Comparison of ENCODE assay signal across 16 mouse cellular contexts in genomic region chr13:6649542-6649941, GRCm38 (mm10). TPM values are rescaled to one million over a fixed set of nuclear protein-coding genes. Genes with fewer than 3 reads are reported as not detected.
DNase-seq lines count a peak whose midpoint lies in the region; ATAC-seq and TF ChIP-seq lines count a peak whose summit lies in the region.
"Had no signal": no experiment of that assay in that cellular context is flagged by ENCODE, and none has a peak within 500 bp of the region (broad histone marks: within the 10 kb centered on the region; RNA-seq: fewer than 3 reads in every experiment).

No protein-coding gene starts in this region.

- no peaks in the 10 kb centered on the region for H3K27me3 ChIP-seq in kidney, postnatal 0 days (ENCODE audit: insufficient read depth, low read length)
- H3K27me3 ChIP-seq in thymus, adult 2 months (ENCODE audit: control insufficient read depth, insufficient read depth, low read length), result no peaks in the 10 kb centered on the region
- H3K27me3 ChIP-seq: heart, embryonic 15.5 days; Patski had no signal

- H3K9me3 ChIP-seq in kidney, postnatal 0 days (replicated peaks; ENCODE audit: low read length), result no peaks in the 10 kb centered on the region
- H3K9me3 ChIP-seq: embryonic facial prominence, embryonic 12.5 days; heart, embryonic 15.5 days; limb, embryonic 13.5 days had no signal

- WGBS in kidney, postnatal 0 days, result 79% methylated on average over 3 of the region's 3 CpGs
- 67% methylated on average over 3 of the region's 3 CpGs for WGBS in thymus, adult 2 months

- no peak overlapping the region for H3K27ac ChIP-seq in kidney, postnatal 0 days
- no peak overlapping the region for H3K27ac ChIP-seq in thymus, adult 2 months (ENCODE audit: control insufficient read depth, insufficient read depth, low read length)
- H3K27ac ChIP-seq: embryonic facial prominence, embryonic 12.5 days; limb, embryonic 13.5 days had no signal

- 0 out of 2 replicates have a peak, but pooled peaks have one; percentile 11 for TF ChIP-seq CTCF in kidney, postnatal 0 days (IDR thresholded peaks at IDR 0.05; ENCODE audit: low read depth)
- TF ChIP-seq CTCF in thymus, adult 2 months (IDR thresholded peaks at IDR 0.05; ENCODE audit: borderline replicate concordance, control insufficient read depth, extremely low read depth, insufficient read depth, low read length, poor library complexity), result no peak

- H3K4me3 ChIP-seq in kidney, postnatal 0 days (replicated peaks; ENCODE audit: low read depth, low read length), result no peak overlapping the region
- no peak overlapping the region for H3K4me3 ChIP-seq in thymus, adult 2 months (ENCODE audit: control insufficient read depth, insufficient read depth, low read length)

- DNase-seq in kidney, postnatal 0 days (ENCODE audit: low spot score), result no peak
- DNase-seq in kidney, postnatal 36 days, result no peak
- DNase-seq in thymus, adult 2 months, result peak; percentile 33
- no peak for DNase-seq in thymus, adult 18-20 months
- peak; percentile 43 for DNase-seq in naive thymus-derived CD4-positive, alpha-beta T cell, adult 2 months (ENCODE audit: low read depth)
- no peak for DNase-seq in cerebellum, adult 9-11 months
- DNase-seq in frontal cortex, postnatal 25 days (ENCODE audit: low spot score in 2 of 2), result no peak
- DNase-seq: adrenal gland, postnatal 36 days; cerebellum, adult 8-10 months; kidney, adult 18-20 months; kidney, postnatal 14 days; lung, postnatal 14 days had no signal

- no peak overlapping the region for H3K9ac ChIP-seq in kidney, postnatal 0 days (ENCODE audit: low read depth, low read length)

- no peaks in the 10 kb centered on the region for H3K36me3 ChIP-seq in kidney, postnatal 0 days (ENCODE audit: insufficient read depth, low read length)
- H3K36me3 ChIP-seq in thymus, adult 2 months (ENCODE audit: control insufficient read depth, insufficient read depth, low read length), result no peaks in the 10 kb centered on the region
- H3K36me3 ChIP-seq: embryonic facial prominence, embryonic 12.5 days; heart, embryonic 15.5 days; limb, embryonic 13.5 days had no signal

- TF ChIP-seq POLR2A in thymus, adult 2 months (IDR thresholded peaks at IDR 0.05; ENCODE audit: control insufficient read depth, extremely low read depth, insufficient read depth, low read length, poor library complexity), result no peak

- 0 out of 2 replicates have a peak, but pooled peaks cover 9% of the 10 kb centered on the region for H3K4me1 ChIP-seq in kidney, postnatal 0 days (replicated peaks; ENCODE audit: insufficient read depth, low read length)
- no peaks in the 10 kb centered on the region; the same call in 1 of the 2 replicates for H3K4me1 ChIP-seq in thymus, adult 2 months (replicated peaks; ENCODE audit: control insufficient read depth, insufficient read depth, low read length)

- ATAC-seq in kidney, postnatal 0 days (replicated peaks; ENCODE audit: low FRiP score, low read depth), result no peak

- no peak overlapping the region for H3K4me2 ChIP-seq in kidney, postnatal 0 days (ENCODE audit: low read length)

RNA-seq across cellular contexts. Expression of gene Pfkp, which starts 1.0 kb away (rescaled TPM):
- polyA plus RNA-seq in kidney, postnatal 0 days (2015; fragmentation: Nextera tagmentation; extraction: Ambion mirVana), result 40.8 and 42.8 TPM in 2 replicates
- polyA plus RNA-seq in thymus, adult 2 months (2012; rRNA removed), result 82.0 and 93.2 TPM in 2 replicates

Comparison
In these comparisons a context has a peak if more than half of its experiments do, and no peak if none do; other contexts are left out.
1. DNase-seq: peak in thymus, adult 2 months (single experiment) and naive thymus-derived CD4-positive, alpha-beta T cell, adult 2 months (single experiment); none in kidney, postnatal 0 days (single experiment), kidney, postnatal 36 days (0 of 2), thymus, adult 18-20 months (0 of 2), cerebellum, adult 9-11 months (single experiment) and frontal cortex, postnatal 25 days (0 of 2).